Mouse (Mus musculus) midbrain, postnatal 0 days (tissue): ENCODE data around the gene Timeless. TPM values are rescaled to one million over a fixed set of nuclear protein-coding genes. Genes with fewer than 3 reads are reported as not detected.
"Not testable (repeated sequence)": the region's sequence is repeated elsewhere in the genome, so short reads cannot be mapped to it uniquely, and the experiment has no call there.

ENCODE experiments used
- ATAC-seq: fragments of 200-750 bp; cut with Nextera tagmentation; 2 replicates; pipeline ENCODE4 v1.8.0; 2017; ENCODE audit warnings: moderate number of reproducible peaks, mild to moderate bottlenecking, moderate TSS enrichment, moderate library complexity; ENCODE audit not compliant: low FRiP score
- DNase-seq: peaks from one replicate; pipeline ENCODE4 v3.0.0-alpha.2; 2015; ENCODE audit warnings: low spot score
- H3K27ac ChIP-seq: fragments of 300-500 bp; sonication (generic); 2 replicates; pipeline ENCODE4 v1.5.1; 2014; ENCODE audit warnings: low read depth, mild to moderate bottlenecking, low read length, mixed read lengths
- H3K27me3 ChIP-seq: fragments of 300-500 bp; sonication (generic); 2 replicates; pipeline ENCODE4 v1.6.1; 2014; ENCODE audit warnings: low read length, control low read depth, mixed read lengths; ENCODE audit not compliant: insufficient read depth
- H3K36me3 ChIP-seq: fragments of 300-500 bp; sonication (generic); 2 replicates; pipeline ENCODE4 v1.6.1; 2014; ENCODE audit warnings: low read length, control low read depth, mixed read lengths; ENCODE audit not compliant: insufficient read depth
- H3K4me1 ChIP-seq: fragments of 300-500 bp; sonication (generic); 2 replicates; pipeline ENCODE4 v1.6.1; 2014; ENCODE audit warnings: mild to moderate bottlenecking, control low read depth, antibody characterized with exemption, low read length, mixed read lengths; ENCODE audit not compliant: insufficient read depth
- H3K4me2 ChIP-seq: fragments of 300-500 bp; sonication (generic); 2 replicates; pipeline ENCODE4 v1.6.1; 2014; ENCODE audit warnings: low read depth, mild to moderate bottlenecking, low read length, mixed read lengths; ENCODE audit not compliant: poor library complexity, severe bottlenecking
- H3K4me3 ChIP-seq: fragments of 300-500 bp; sonication (generic); 2 replicates; pipeline ENCODE4 v1.5.1; 2014; ENCODE audit warnings: low read depth, mild to moderate bottlenecking, low read length, moderate library complexity
- H3K9ac ChIP-seq: fragments of 300-500 bp; sonication (generic); replicated peaks from 2 replicates; pipeline ENCODE4 v1.6.1; 2014; ENCODE audit warnings: mild to moderate bottlenecking, low read length, moderate library complexity, mixed read lengths; ENCODE audit not compliant: poor library complexity, severe bottlenecking
- H3K9me3 ChIP-seq: fragments of 300-500 bp; sonication (generic); 2 replicates; pipeline ENCODE4 v1.6.1; 2016; ENCODE audit warnings: low read length, control low read depth
- CTCF ChIP-seq: IDR thresholded peaks from 2 replicates; pipeline ENCODE4 v1.5.1; 2016; ENCODE audit warnings: antibody characterized with exemption, mild to moderate bottlenecking
- WGBS: fragments of 180-500 bp; shearing (Covaris S2); extraction: QIAGEN DNeasy Blood & Tissue Kit; methylation state at CpG from one replicate; pipeline ENCODE4 v1.1.7; 2014; 5-methylcytosine and 5-hydroxymethylcytosine counted together
- polyA plus RNA-seq: library from polyadenylated mRNA; unstranded; fragments of >200 nt; fragmentation: Nextera tagmentation; extraction: Ambion mirVana; gene quantifications from 2 replicates; pipeline ENCODE4 v1.2.1, GENCODE M21; 2015
- total RNA-seq: library from RNA; depleted of rRNA; stranded (reverse); fragments of >200 nt; gene quantifications from 2 replicates; pipeline ENCODE4 v1.2.3, GENCODE M21; 2014

The Timeless gene
- total and polyA plus RNA-seq, 2 experiments from 2014 or later, result 7.7 to 14.6 TPM

DNA sequence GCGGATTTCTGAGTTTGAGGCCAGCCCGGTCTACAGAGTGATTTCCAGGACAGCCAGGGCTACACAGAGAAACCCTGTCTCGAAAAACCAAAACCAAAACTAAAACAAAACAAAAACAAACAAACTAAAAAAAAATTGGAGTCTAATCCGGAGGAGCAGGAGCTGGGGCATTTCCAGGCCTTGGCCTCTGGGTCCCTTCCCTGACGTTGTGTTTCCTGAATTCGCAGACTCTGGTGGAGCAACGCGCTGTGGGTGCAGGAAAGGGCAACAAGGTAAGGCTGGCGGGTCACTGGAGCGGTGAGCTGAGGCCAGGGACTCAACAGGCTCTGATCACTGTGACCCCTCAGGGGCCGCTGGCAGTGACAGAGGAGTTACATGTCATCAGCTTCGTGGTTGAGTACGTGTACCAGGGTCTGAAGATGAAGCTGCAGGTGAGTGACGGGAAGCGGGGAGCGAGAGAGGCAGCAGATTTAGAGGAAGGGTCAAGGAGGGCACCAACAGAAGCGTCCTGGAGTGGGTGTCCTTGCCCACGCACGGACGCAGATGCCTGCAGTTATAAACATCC is 51.1 kb downstream of the Timeless start:
- H3K27me3 ChIP-seq, result no peaks in the 10 kb centered on the region
- WGBS, result 84% methylated on average over 20 of the region's 20 CpGs
- DNase-seq, result no peak
- ATAC-seq, result no peak
- H3K4me1 ChIP-seq, result no peaks in the 10 kb centered on the region
- TF ChIP-seq CTCF, result no peak
- H3K4me2 ChIP-seq, result no peak overlapping the region
- no peak overlapping the region for H3K9ac ChIP-seq
- H3K4me3 ChIP-seq, result no peak overlapping the region
- peaks cover 45% of the 10 kb centered on the region for H3K36me3 ChIP-seq
- no peaks in the 10 kb centered on the region for H3K9me3 ChIP-seq
- H3K27ac ChIP-seq, result no peak overlapping the region

GRCm38 (mm10) chr10:128283604-128284579 is 52.0 kb downstream of the Timeless start:
- H3K4me3 ChIP-seq, result no peak overlapping the region
- no peaks in the 10 kb centered on the region for H3K4me1 ChIP-seq
- no peak overlapping the region for H3K9ac ChIP-seq
- no peak overlapping the region for H3K4me2 ChIP-seq
- DNase-seq, result peak; percentile 86
- peak; percentile 56 for ATAC-seq
- H3K36me3 ChIP-seq, result peaks cover 45% of the 10 kb centered on the region
- TF ChIP-seq CTCF, result peak; percentile 85
- no peaks in the 10 kb centered on the region for H3K9me3 ChIP-seq
- 63% methylated on average over 31 of the region's 31 CpGs for WGBS
- no peaks in the 10 kb centered on the region for H3K27me3 ChIP-seq
- no peak overlapping the region for H3K27ac ChIP-seq

DNA sequence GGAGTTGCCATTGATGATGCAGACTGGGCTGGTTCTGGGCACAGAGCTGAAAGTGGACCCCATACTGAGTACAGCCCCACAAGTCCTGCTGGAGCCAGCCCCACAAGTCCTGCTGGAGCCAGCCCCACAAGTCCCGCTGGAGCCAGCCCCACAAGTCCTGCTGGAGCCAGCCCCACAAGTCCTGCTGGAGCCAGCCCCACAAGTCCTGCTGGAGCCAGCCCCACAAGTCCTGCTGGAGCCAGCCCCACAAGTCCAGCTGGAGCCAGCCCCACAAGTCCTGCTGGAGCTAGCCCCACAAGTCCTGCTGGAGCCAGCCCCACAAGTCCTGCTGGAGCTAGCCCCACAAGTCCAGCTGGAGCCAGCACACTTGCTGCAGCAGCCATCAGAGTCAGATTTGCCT is 58.7 kb downstream of the Timeless start:
- H3K9me3 ChIP-seq, H3K27ac ChIP-seq, ATAC-seq, H3K4me2 ChIP-seq, H3K27me3 ChIP-seq, H3K4me3 ChIP-seq, H3K9ac ChIP-seq, DNase-seq, H3K4me1 ChIP-seq: not testable (repeated sequence)
- 78% methylated on average over 1 of the region's 1 CpGs for WGBS
- H3K36me3 ChIP-seq, result peaks cover 30% of the 10 kb centered on the region

GRCm38 (mm10) chr10:128296370-128297090 is 64.7 kb downstream of the Timeless start:
- peak; percentile 28 for DNase-seq
- Histone ChIP-seq H3K4me3 (no peak overlapping the region), H3K36me3 (peaks cover 12% of the 10 kb centered on the region), H3K4me1 (no peaks in the 10 kb centered on the region), H3K4me2 (no peak overlapping the region), H3K27ac (no peak overlapping the region), H3K9me3 (no peaks in the 10 kb centered on the region), H3K27me3 (no peaks in the 10 kb centered on the region), H3K9ac (no peak overlapping the region)
- ATAC-seq, result no peak
- TF ChIP-seq CTCF, result no peak
- WGBS, result 67% methylated on average over 13 of the region's 13 CpGs

DNA sequence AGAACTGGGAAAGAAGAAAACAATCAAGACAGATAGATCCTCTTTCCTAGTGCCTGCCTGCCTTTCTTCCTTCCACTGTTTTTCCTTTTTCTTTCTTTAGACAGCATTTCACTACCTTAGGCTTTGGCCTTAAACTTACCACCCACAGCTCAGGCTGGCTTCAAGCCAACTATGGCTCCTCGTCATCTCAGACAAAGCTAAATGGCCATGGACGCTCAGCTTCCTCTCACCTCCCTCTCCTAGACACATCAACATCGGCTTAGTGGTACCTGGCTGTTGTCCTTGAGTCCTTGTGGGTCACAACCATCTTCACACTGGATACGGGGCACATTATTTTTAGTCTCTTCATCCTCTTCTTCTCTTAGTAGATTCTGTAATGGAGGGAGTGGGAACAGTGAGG is 65.4 kb downstream of the Timeless start:
- Histone ChIP-seq H3K27me3 (no peaks in the 10 kb centered on the region), H3K9ac (no peak overlapping the region), H3K9me3 (no peaks in the 10 kb centered on the region), H3K4me2 (no peak overlapping the region), H3K36me3 (peaks cover 7% of the 10 kb centered on the region), H3K27ac (no peak overlapping the region), H3K4me1 (no peaks in the 10 kb centered on the region), H3K4me3 (no peak overlapping the region)
- WGBS, result 71% methylated on average over 4 of the region's 4 CpGs
- DNase-seq (peak; percentile 10), ATAC-seq (no peak)
- no peak for TF ChIP-seq CTCF
